Mouse (Mus musculus) liver, postnatal 0 days (tissue): ENCODE measurements around the gene Ccdc60. TPM values are rescaled to one million over a fixed set of nuclear protein-coding genes. Genes with fewer than 3 reads are reported as not detected.

ENCODE experiments used
- ATAC-seq: fragments of 200-750 bp; cut with Nextera tagmentation; 2 replicates; pipeline ENCODE4 v1.8.0; 2017; ENCODE audit warnings: mild to moderate bottlenecking, moderate library complexity
- DNase-seq: peaks from one replicate; pipeline ENCODE4 v3.0.0-alpha.2; 2016
- H3K27ac ChIP-seq: fragments of 300-500 bp; sonication (generic); 2 replicates; pipeline ENCODE4 v1.5.1; 2014; ENCODE audit warnings: antibody characterized with exemption, moderate library complexity, mild to moderate bottlenecking, low read depth
- H3K27me3 ChIP-seq: fragments of 300-500 bp; sonication (generic); 2 replicates; pipeline ENCODE4 v1.6.1; 2014; ENCODE audit warnings: low read length, control low read depth, mixed read lengths; ENCODE audit not compliant: insufficient read depth
- H3K36me3 ChIP-seq: fragments of 300-500 bp; sonication (generic); replicated peaks from 2 replicates; pipeline ENCODE4 v1.6.1; 2014; ENCODE audit warnings: mild to moderate bottlenecking, control low read depth, low read length, moderate library complexity, mixed read lengths; ENCODE audit not compliant: insufficient read depth
- H3K4me1 ChIP-seq: fragments of 300-500 bp; sonication (generic); 2 replicates; pipeline ENCODE4 v1.6.1; 2014; ENCODE audit warnings: antibody characterized with exemption, mild to moderate bottlenecking, control low read depth; ENCODE audit not compliant: insufficient read depth
- H3K4me2 ChIP-seq: fragments of 300-500 bp; sonication (generic); 2 replicates; pipeline ENCODE4 v1.6.1; 2014; ENCODE audit warnings: low read depth, mild to moderate bottlenecking, low read length, moderate library complexity, mixed read lengths
- H3K4me3 ChIP-seq: fragments of 300-500 bp; sonication (generic); 2 replicates; pipeline ENCODE4 v1.5.1; 2014; ENCODE audit warnings: low read depth, low read length
- H3K9ac ChIP-seq: fragments of 300-500 bp; sonication (generic); replicated peaks from 2 replicates; pipeline ENCODE4 v1.6.1; 2014; ENCODE audit warnings: mild to moderate bottlenecking, moderate library complexity
- H3K9me3 ChIP-seq: fragments of 300-500 bp; sonication (generic); 2 replicates; pipeline ENCODE4 v1.6.1; 2016; ENCODE audit warnings: mild to moderate bottlenecking, control low read depth, low read length, mixed read lengths
- CTCF ChIP-seq: sonication (generic); IDR thresholded peaks from 2 replicates; pipeline ENCODE4 v1.5.1; 2016; ENCODE audit warnings: antibody characterized with exemption, low read depth
- EP300 ChIP-seq: IDR thresholded peaks from 2 replicates; pipeline ENCODE4 v1.6.1; 2016; ENCODE audit warnings: antibody characterized with exemption, low read depth, mild to moderate bottlenecking
- WGBS: fragments of 180-500 bp; shearing (Covaris S2); extraction: QIAGEN DNeasy Blood & Tissue Kit; methylation state at CpG from one replicate; pipeline ENCODE4 v1.1.7; 2014; ENCODE audit not compliant: insufficient replicate concordance; 5-methylcytosine and 5-hydroxymethylcytosine counted together
- polyA plus RNA-seq: library from polyadenylated mRNA; unstranded; fragments of >200 nt; fragmentation: Nextera tagmentation; extraction: Ambion mirVana; gene quantifications from 2 replicates; pipeline ENCODE4 v1.2.1, GENCODE M21; 2015

Ccdc60 gene
- polyA plus RNA-seq, 1 experiment from 2014 or later = not detected

DNA sequence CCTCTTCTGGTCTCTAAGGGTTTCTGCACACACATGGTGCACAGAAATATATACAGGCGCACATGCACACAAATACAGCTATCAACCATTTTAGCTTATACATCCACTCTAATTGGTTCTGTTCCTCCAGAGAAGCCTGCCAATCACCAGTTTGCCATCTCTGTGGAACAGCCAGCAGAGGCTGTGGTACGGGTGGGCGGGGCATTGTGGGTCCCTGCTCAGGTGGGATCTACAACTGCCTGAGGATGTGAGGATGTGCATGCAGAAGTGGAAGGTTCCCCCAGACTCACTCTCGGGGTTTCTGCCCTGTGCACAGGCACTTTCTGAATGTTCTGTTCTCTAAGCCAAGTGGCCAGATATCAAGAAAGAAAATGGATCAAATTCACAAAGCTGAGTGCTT is 10.8 kb downstream of the Ccdc60 start:
- no peak for DNase-seq
- H3K4me3 ChIP-seq = no peak overlapping the region
- TF ChIP-seq CTCF (no peak), EP300 (no peak)

DNA sequence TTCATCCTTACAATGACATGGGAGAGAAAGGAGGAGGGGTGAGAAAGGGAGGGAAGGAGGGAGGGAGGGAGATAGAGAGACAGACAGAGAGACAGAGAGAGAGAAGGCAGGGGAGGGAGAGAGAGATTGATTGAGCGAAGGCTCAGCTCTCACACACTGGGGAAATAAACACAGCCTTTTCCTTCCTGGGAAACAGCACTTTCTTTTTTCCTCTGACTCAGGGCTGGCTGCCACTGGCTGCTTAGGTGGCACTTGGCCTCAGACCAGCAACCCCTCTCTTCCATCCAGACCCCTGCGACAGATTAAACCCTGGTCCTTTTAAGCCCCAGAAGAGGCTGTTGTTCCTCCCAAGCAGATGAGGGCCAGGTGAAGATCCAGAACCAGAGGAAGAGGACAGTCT is 14.0 kb downstream of the Ccdc60 start:
- Histone ChIP-seq H3K4me1 (no peaks in the 10 kb centered on the region), H3K27ac (no peak overlapping the region), H3K27me3 (no peaks in the 10 kb centered on the region), H3K4me2 (no peak overlapping the region), H3K4me3 (no peak overlapping the region), H3K9me3 (no peaks in the 10 kb centered on the region), H3K9ac (no peak overlapping the region), H3K36me3 (no peaks in the 10 kb centered on the region)
- TF ChIP-seq EP300 (no peak), CTCF (no peak)
- 70% methylated on average over 2 of the region's 2 CpGs for WGBS
- DNase-seq = no peak
- ATAC-seq = no peak

More for the DNA sequence above, 10.8 kb downstream of the Ccdc60 start:
- no peak overlapping the region for H3K27ac ChIP-seq
- H3K36me3 ChIP-seq = no peaks in the 10 kb centered on the region
- no peaks in the 10 kb centered on the region for H3K9me3 ChIP-seq
- H3K4me1 ChIP-seq = no peaks in the 10 kb centered on the region
- no peaks in the 10 kb centered on the region for H3K27me3 ChIP-seq
- no peak overlapping the region for H3K4me2 ChIP-seq
- no peak overlapping the region for H3K9ac ChIP-seq
- 79% methylated on average over 4 of the region's 4 CpGs for WGBS
- ATAC-seq = no peak

DNA sequence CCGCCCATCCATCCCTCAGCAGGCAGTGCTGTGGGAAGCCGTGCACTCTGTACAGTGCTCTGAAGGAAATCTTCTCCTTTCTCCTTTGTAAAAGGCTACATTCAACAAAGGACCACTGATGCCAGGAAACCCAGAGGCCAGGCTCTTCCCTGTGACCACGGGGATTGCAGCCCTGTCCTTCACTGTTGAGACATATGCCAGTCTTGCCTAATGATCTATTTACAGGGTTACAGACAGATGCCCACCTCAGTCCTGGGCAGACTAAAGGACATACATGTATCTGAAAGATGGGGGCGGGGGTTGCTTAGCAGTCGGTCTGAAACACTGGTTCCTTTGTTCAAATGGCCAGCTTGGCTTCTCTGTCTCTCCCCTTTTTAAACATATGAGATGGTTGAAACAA is 14.4 kb downstream of the Ccdc60 start:
- Histone ChIP-seq H3K9ac (no peak overlapping the region), H3K27ac (no peak overlapping the region), H3K9me3 (no peaks in the 10 kb centered on the region), H3K4me3 (no peak overlapping the region), H3K27me3 (no peaks in the 10 kb centered on the region), H3K4me2 (no peak overlapping the region), H3K36me3 (no peaks in the 10 kb centered on the region), H3K4me1 (no peaks in the 10 kb centered on the region)
- no peak for ATAC-seq
- DNase-seq = no peak
- 54% methylated on average over 5 of the region's 5 CpGs for WGBS
- TF ChIP-seq CTCF = no peak
- no peak for TF ChIP-seq EP300

DNA sequence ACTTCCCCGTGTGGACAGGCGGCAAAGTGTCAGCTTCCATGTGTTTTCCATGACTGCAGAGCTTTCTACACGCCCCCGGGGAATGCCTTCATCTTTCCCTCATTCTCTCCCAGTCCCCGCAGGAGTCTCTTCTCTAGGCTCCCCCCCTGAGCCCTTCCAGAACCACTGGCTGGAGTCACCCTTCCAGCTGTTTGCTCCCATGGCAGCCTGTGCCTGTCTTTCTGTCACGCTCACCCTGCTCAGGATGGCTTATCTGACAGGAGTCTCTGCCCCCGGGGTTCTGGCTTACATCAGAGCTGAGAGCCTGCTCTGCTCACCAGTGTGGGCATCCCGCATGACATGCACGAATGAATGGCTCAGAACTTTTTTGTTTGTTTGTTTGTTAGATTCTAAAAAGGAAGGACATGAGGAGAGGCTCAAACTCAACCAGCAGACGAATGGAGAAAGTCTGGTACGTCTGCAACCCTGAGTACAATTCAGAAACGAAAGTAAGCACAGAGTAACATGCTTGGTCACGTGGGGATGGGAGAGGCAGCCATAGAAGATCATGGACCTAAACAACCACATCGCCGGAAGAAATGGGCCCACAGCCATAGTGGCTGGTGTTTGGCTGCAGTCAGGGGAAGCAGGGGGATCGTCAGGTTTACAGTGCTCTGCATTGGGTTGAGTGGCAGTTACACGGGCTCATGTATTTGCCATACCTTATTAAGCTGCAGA is 17.1 kb downstream of the Ccdc60 start:
- whole genome bisulfite sequencing = 57% methylated on average over 17 of the region's 17 CpGs
- H3K4me2 ChIP-seq = peak overlapping the region; percentile 29; the same call in 1 of the 2 replicates
- no peaks in the 10 kb centered on the region for H3K27me3 ChIP-seq
- H3K27ac ChIP-seq = no peak overlapping the region
- ATAC-seq (no peak), DNase-seq (no peak)
- no peak overlapping the region for H3K4me3 ChIP-seq
- H3K36me3 ChIP-seq = no peaks in the 10 kb centered on the region
- no peak for TF ChIP-seq CTCF
- no peak for TF ChIP-seq EP300
- H3K4me1 ChIP-seq = no peaks in the 10 kb centered on the region
- no peaks in the 10 kb centered on the region for H3K9me3 ChIP-seq
- H3K9ac ChIP-seq = no peak overlapping the region

DNA sequence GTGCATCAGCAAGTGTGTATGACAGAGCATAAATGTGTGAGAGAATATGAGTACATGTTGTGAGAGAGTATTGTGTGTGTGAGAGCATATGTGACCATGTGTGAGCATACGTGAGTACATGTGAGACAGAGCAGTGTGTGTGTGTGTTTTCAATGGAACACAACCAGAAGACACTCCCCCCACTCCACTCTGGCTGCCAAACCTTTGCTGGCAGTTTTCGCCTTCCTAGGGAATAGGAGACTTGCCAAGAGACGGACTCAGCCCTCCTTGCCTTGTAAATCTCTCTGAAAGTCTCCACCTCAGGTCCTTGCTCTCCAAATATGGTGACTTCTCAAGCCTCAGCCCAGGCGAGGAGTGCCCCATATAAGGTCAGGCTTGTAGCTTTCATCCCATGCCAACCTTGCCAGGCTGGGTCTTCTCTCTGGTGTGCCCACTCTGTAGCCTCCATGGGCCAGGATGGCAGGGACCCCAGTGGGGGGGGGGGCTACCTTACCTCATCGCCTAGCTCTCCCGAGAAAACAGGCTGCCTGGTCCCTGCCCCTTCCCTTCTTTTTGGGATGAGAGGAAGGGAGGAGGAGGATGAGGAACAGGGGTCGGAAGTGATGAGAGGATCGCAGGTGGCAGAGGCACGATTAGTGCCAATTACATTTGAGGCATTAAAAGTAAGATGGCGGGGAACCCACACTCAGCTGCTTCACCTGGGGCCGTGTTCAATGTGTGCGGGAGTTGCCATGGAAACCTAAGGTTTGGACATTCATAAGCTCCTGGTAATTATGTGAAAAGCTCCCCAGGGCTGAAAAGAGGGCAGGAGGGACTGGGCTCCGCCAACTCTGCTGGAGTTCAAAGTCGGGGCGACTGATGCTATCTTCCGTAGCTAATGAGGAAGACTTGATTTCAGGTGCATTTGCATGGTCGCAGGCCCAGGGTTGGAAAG is 19.3 kb downstream of the Ccdc60 start:
- WGBS = 80% methylated on average over 17 of the region's 17 CpGs
- Histone ChIP-seq H3K4me2 (no peak overlapping the region), H3K27ac (no peak overlapping the region), H3K36me3 (no peaks in the 10 kb centered on the region), H3K9me3 (no peaks in the 10 kb centered on the region), H3K9ac (no peak overlapping the region), H3K4me3 (no peak overlapping the region), H3K27me3 (no peaks in the 10 kb centered on the region), H3K4me1 (no peaks in the 10 kb centered on the region)
- no peak for DNase-seq
- ATAC-seq = no peak
- TF ChIP-seq EP300 (no peak), CTCF (no peak)

GRCm38 (mm10) chr5:116262689-116263088 is 26.1 kb downstream of the Ccdc60 start:
- 85% methylated on average over 2 of the region's 2 CpGs for WGBS
- TF ChIP-seq CTCF (no peak), EP300 (no peak)
- DNase-seq = no peak

More at GRCm38 (mm10) chr5:116262689-116263088, 26.1 kb downstream of the Ccdc60 start:
- H3K9ac ChIP-seq = no peak overlapping the region
- H3K4me1 ChIP-seq = no peaks in the 10 kb centered on the region
- no peaks in the 10 kb centered on the region for H3K27me3 ChIP-seq
- no peak overlapping the region for H3K4me2 ChIP-seq
- no peak overlapping the region for H3K4me3 ChIP-seq
- no peaks in the 10 kb centered on the region for H3K36me3 ChIP-seq
- no peak overlapping the region for H3K27ac ChIP-seq
- no peaks in the 10 kb centered on the region for H3K9me3 ChIP-seq
- ATAC-seq = no peak
